Mouse (Mus musculus) heart, adult 8-10 months (tissue): ENCODE measurements around the gene Ric1. TPM values are rescaled to one million over a fixed set of nuclear protein-coding genes. Genes with fewer than 3 reads are reported as not detected.
"Not testable (repeated sequence)": the region's sequence is repeated elsewhere in the genome, so short reads cannot be mapped to it uniquely, and the experiment has no call there.

Experiments
- DNase-seq: peaks from one replicate; pipeline ENCODE4 v3.0.0; 2022; ENCODE audit warnings: low spot score
- total RNA-seq, 4 experiments: library from RNA; stranded (reverse); gene quantifications; 2 replicates each; pipeline ENCODE4 v1.2.4; 2022

The Ric1 gene
- total RNA-seq, 4 experiments from 2014 or later: 17.2 to 19.8 (median 18.8) TPM

- no peak for DNase-seq
Measured at GRCm38 (mm10) chr19:29497874-29498273, 24.2 kb upstream of the Ric1 start.

- DNase-seq: no peak
Measured at GRCm38 (mm10) chr19:29498842-29499456, 23.1 kb upstream of the Ric1 start.

- no peak for DNase-seq
Measured at GRCm38 (mm10) chr19:29500333-29500732, 21.7 kb upstream of the Ric1 start.

GRCm38 (mm10) chr19:29501106-29501505, 21.0 kb upstream of the Ric1 start:
- DNase-seq: no peak

DNA sequence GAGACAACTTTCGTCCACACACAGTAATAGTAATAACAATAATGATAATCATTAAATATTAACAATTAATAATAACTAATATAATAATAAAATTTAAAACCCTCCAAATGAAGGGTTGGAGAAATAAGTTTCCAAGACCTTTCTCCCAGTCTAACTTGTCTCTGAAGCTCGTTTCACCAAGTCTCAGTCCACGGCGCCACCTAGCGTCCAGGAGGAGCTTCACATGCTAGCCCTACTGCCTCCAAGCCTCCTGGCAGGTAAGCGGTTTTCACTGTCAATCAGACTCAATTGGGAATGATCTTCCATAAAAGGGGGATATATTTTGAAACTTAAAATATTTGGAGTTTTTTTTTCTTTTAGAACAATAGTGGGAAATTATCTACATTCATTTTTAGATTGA, 20.6 kb upstream of the Ric1 start:
- DNase-seq: peak; percentile 88

GRCm38 (mm10) chr19:29504131-29504530, 18.0 kb upstream of the Ric1 start:
- DNase-seq: no peak

DNA sequence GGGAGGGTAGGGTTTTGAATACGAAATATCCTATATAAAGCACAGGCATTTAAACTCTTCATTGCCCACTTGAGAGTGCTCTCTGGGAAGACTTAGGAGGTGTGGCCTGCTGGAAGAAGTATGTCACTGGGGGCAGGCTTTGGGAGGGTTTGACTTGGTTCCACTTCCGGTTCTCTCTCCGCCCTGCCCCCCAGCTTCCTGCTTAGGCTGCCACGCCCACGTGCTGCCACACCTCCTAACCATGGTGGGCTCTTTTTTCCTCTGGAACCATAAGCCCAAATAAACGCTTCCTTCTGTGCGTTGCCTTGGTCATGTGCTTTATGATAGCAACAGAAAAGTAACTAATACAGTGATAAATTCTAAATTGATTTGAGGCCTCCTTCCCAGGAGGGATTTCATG, 16.5 kb upstream of the Ric1 start:
- no peak for DNase-seq

DNA sequence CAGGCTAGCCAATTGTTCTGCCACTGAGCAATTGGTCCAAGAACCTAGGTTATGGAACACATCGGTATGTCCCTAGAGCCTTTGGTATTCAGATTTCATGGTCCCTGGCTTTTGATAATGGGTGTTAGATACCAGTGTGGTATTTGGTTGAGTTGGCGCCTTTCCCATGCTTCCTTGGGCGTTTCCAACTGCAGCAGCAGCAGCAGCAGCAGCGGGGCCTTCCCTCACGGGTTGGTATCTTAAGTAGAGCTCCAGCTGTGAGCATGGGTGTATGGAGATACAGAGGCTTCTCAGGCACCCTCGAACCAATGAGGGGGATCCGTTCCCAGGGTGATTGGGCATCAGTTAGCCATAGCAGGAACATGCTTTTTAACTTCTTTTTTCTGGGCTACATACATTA, 13.9 kb upstream of the Ric1 start:
- no peak for DNase-seq

DNA sequence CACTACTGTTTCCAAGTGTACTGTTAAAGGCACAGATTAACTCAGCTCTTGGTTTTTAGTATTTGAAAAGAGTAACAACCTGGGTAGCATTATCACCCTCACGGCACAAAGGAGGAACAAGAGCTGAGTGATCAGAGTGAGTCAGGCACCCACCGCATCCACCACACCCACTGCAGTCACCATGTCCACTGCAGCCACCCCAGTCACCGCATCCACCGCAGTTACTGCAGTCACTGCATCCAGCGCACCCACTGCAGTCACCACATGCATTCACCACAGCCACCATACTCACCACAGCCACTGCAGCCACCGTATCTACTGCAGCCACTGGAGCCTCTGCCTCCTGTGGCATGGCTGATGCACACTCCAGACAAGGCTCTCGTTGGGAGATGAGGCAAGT, 12.2 kb upstream of the Ric1 start:
- no peak for DNase-seq

DNA sequence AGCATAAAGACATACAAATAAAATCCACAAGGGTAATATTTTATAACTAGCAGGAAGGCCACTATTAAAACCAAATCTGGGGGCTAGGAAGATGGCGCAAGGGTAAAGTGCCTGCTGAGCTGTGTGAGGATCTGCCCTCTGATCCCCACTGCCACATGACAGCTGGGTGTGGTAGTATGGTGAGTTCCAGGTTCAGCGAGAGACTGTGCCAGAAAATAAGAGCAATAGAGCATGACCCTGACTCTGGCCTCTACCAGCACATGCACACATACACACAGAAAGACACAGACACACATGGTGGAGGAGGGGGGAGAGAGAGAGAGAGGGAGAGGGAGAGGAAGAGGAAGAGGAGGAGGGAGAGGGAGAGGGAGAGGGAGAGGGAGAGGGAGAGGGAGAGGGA, 10.3 kb upstream of the Ric1 start:
- DNase-seq: no peak

DNA sequence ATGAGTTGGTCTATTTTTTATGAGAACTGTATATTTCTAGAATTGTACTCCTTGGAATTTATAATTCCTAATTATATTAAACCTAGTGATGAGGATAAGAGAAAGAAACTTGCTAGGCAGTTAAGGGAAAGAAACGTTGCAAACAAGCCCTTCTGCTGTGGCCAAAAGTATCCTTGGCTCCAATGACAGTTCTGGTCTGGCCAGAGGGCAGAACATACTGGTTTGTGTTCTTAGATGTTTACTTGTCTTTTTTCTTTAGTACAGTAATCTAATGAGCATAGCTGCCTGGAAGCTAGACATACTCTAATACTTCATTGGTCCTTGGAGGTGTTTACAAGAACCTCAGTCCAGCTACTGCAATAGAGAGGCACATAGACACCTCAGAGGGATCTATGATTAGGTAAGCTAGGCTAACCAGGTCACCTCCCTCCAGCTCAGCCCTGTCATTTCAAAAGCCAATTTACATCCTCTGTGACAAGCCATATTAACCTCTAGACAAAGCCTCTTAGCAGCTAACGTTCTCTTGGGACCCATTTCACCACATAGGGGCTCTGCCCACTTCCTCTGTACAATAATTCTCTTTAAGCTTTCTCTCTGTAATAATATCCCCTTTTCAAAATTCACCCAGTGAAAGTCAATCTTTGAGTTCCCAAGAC, 8.8 kb upstream of the Ric1 start:
- no peak for DNase-seq

DNA sequence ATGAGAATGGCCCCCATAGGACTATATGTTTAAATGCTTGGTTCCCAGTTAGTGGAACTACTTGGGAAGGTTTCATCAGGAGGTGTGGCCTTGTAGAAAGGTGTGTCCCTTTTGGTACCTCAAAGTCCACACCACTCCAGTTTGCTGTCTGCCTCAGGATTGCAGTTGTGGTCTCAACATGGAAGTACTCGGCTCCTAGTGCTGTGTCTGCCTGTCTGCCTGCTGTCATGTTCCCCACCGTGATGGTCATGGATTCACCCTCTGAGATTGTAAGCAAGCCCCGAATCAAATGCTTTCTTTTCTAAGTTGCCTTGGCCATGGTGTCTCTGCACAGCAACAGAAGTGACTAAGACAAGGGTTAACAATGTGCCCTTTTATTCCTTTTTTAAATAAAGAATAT, 8.0 kb upstream of the Ric1 start:
- DNase-seq: no peak

- no peak for DNase-seq
Measured at GRCm38 (mm10) chr19:29515386-29515785, 6.7 kb upstream of the Ric1 start.

- DNase-seq: no peak
Measured at GRCm38 (mm10) chr19:29515991-29516390, 6.1 kb upstream of the Ric1 start.

DNA sequence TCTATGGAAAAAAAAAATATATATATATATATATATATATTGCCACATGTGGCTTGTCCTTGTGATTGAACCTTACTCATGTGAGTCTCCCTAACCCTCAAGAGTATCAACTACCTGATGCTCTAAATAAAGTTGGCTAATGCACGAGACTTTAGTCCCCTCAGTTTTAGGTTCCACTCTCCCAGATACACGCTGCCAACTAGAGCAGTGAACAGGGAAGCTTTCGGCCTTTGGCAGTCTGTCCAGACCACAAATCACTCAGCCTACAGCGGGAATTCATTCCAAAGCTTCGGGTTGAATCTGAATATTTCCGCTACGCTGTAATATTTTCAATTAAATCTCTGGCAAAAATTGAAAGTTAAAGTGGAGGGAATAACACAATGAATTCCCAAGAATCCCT, 3.7 kb upstream of the Ric1 start:
- no peak for DNase-seq

- DNase-seq: no peak
Measured at GRCm38 (mm10) chr19:29518922-29519321, 3.2 kb upstream of the Ric1 start.

- DNase-seq: no peak
Measured at GRCm38 (mm10) chr19:29520996-29521560, 1.0 kb upstream of the Ric1 start.

DNA sequence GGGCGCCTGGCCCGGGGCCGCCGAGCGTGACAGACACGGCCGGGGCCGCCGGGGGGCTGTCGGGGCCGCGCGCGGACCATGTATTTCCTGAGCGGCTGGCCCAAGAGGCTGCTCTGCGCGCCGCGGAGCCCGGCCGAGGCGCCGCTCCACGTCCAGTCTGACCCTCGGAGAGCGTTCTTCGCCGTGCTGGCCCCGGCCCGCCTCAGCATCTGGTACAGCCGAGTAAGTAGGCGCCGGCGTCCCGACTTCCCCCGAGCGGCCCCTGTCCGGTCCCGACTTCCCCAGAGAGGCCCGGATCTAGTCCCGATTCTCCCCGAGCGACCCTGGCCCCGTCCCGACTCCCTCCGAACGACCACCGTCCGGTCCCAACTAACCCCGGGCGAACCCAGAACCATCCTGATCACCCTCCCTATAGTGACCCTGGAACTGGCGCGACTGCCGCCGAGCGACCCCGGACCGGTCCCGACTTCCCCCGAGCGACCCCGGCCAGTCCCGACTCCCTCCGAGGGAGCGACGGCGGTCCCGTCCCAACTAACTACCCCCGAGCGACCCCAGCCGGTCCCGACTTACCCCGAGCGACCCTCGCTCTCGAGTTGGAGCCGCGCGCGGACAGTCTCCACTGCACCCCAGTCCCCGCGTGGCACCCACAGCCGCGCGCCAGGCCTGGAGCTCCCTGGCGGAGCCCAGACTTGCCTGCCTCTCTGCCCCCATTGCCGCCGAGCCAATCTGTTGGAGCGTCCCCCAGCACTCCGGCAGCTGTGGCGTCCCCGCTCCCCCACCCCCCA, 555 bp downstream of the Ric1 start:
- DNase-seq: no peak

DNA sequence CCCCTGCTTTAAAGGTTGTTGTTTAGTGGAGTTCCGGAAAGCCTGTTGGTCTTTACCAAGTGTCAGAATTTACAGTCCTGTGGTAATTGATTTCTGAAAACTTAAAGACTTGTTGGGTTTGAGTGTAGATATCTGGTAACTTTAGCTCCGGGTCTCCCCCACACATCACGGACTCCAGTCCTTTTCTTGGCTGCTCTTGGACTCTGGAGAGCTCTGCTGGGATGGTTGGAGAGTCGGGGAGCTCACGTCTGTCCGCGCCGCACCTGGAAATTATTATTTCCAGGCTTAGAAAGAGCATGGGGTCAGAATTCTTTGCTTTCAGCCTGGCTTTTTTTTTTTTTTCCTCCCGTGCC, 1.1 kb downstream of the Ric1 start:
- no peak for DNase-seq

GRCm38 (mm10) chr19:29523701-29524100, 1.6 kb downstream of the Ric1 start:
- no peak for DNase-seq

DNA sequence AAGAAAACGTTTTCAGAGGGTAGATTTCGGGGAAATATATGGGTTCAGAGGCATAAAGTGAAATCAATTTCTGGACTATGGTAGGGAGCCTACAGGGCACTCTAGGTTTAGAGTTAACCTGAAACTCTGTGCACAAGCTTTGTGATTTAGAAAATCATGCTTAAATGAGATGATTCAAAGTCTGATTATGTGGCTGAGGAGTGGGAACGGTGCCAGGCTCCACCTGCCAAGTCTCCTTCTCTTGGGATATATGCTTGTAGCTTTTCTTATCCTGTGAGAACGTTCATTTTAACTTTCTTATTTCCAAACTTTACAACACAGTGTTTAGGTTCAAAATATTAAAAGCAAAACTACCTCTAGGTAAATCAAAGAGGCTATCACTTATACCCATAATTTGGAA, 2.5 kb downstream of the Ric1 start:
- DNase-seq: no peak

DNA sequence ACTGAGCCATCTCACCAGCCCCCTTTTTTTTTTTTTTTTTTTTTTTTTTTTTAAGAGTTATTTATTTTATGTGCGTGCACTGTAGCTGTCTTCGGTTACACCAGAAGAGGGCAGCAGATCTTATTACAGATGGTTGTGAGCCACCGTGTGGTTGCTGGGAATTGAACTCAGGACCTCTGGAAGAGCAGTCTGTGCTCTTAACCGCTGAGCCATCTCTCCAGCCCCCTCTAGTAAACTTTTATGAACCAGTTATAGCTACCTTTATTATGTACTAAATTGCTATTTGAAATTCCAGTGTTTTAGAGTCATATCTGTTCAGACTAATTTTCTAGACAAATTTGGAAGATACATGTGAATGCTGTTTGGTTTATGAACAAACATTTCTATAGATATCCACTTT, 3.5 kb downstream of the Ric1 start:
- not testable (repeated sequence) for DNase-seq

DNA sequence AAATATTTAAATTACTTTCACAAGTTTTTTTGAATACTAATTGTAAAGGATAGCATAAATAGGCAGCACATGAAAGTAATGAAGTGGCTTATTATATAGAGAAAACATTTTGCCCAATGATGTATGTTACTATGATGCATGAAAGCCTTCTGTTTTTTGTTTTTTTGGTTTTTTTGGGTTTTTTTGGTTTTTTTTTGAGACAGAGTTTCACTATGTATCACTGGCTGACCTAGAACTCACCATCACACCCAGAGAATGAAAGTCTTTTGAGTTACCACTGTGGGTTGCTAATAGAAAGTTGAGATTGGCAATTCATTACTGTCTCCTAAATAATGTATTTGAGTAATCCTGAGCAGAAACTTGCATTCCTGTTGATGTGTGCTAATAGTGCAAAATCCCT, 4.8 kb downstream of the Ric1 start:
- no peak for DNase-seq
